ENCODE assay signal across 24 mouse cellular contexts in the genomic region with DNA sequence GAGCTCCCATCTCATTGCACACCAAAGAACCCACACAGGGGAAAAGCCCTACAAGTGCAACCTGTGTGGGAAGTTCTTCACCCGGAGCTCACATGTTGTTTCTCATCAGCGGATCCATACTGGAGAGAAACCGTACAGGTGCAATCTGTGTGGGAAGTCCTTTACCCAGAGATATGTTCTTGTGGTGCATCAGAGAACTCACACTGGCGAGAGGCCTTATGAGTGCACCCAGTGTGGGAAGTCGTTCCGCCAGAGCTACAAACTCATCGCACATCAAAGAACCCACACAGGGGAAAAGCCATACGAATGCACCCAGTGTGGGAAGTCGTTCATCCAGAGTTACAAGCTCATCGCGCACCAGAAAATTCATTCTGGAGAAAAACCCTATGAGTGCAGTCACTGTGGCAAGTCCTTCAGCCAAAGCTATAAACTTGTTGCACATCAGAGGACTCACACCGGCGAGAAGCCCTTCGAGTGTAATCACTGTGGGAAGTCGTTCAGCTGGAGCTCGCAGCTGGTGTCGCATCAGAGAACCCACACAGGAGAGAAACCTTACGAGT. TPM values are rescaled to one million over a fixed set of nuclear protein-coding genes. Genes with fewer than 3 reads are reported as not detected.
DNase-seq lines count a peak whose midpoint lies in the region; ATAC-seq and TF ChIP-seq lines count a peak whose summit lies in the region.
"Had no signal": no experiment of that assay in that cellular context is flagged by ENCODE, and none has a peak within 500 bp of the region (broad histone marks: within the 10 kb centered on the region; RNA-seq: fewer than 3 reads in every experiment).

No protein-coding gene starts in this region.

- no peak overlapping the region for H3K27ac ChIP-seq in intestine, embryonic 14.5 days (ENCODE audit: low read depth)
- no peak overlapping the region for H3K27ac ChIP-seq in intestine, embryonic 16.5 days (ENCODE audit: low read length)
- no peak overlapping the region for H3K27ac ChIP-seq in midbrain, postnatal 0 days (ENCODE audit: low read depth, low read length)
- H3K27ac ChIP-seq: neural tube, embryonic 15.5 days; stomach, embryonic 15.5 days had no signal

- H3K27me3 ChIP-seq in intestine, embryonic 14.5 days (replicated peaks; ENCODE audit: control insufficient read depth, insufficient read depth, low read length), result no peaks in the 10 kb centered on the region
- H3K27me3 ChIP-seq in intestine, embryonic 16.5 days (replicated peaks; ENCODE audit: control insufficient read depth, insufficient read depth, low read length), result no peaks in the 10 kb centered on the region
- no peaks in the 10 kb centered on the region for H3K27me3 ChIP-seq in midbrain, postnatal 0 days (ENCODE audit: insufficient read depth, low read length)
- H3K27me3 ChIP-seq: neural tube, embryonic 15.5 days; stomach, embryonic 15.5 days had no signal

- H3K9ac ChIP-seq in intestine, embryonic 14.5 days (ENCODE audit: low read length), result no peak overlapping the region
- no peak overlapping the region for H3K9ac ChIP-seq in intestine, embryonic 16.5 days (ENCODE audit: low read depth, low read length)
- no peak overlapping the region for H3K9ac ChIP-seq in midbrain, postnatal 0 days (replicated peaks; ENCODE audit: low read length, poor library complexity, severe bottlenecking)
- H3K9ac ChIP-seq: neural tube, embryonic 15.5 days; stomach, embryonic 15.5 days had no signal

- DNase-seq in heart, adult 11 months, result peak; percentile 89
- DNase-seq in heart, postnatal 14 days, result no peak
- DNase-seq in intestine, embryonic 14.5 days (ENCODE audit: low spot score), result peak; percentile 57
- peak; percentile 4 for DNase-seq in thymus, postnatal 0 days (ENCODE audit: low spot score)
- no peak for DNase-seq in thymus, postnatal 36 days
- no peak for DNase-seq in midbrain, postnatal 0 days (ENCODE audit: low spot score)
- DNase-seq: cerebellum, adult 9-10 months; lung, adult 18-20 months; lung, postnatal 36 days; thymus, adult 2 months had no signal

- TF ChIP-seq CTCF in midbrain, postnatal 0 days (IDR thresholded peaks at IDR 0.05), result no peak

- 96% methylated on average over 18 of the region's 18 CpGs for WGBS in intestine, embryonic 14.5 days
- 93% methylated on average over 18 of the region's 18 CpGs for WGBS in intestine, embryonic 16.5 days
- whole genome bisulfite sequencing in midbrain, postnatal 0 days, result 93% methylated on average over 18 of the region's 18 CpGs

- no peak overlapping the region for H3K4me3 ChIP-seq in intestine, embryonic 14.5 days (ENCODE audit: low read depth, low read length)
- H3K4me3 ChIP-seq in intestine, embryonic 16.5 days (ENCODE audit: low read length), result no peak overlapping the region
- 0 out of 2 replicates have a peak overlapping the region, but pooled peaks have one; percentile 1 for H3K4me3 ChIP-seq in midbrain, postnatal 0 days (ENCODE audit: low read depth, low read length)
- H3K4me3 ChIP-seq: neural tube, embryonic 15.5 days; stomach, embryonic 15.5 days had no signal

- H3K4me2 ChIP-seq in intestine, embryonic 14.5 days (ENCODE audit: low read length), result no peak overlapping the region
- no peak overlapping the region for H3K4me2 ChIP-seq in intestine, embryonic 16.5 days (ENCODE audit: low read depth, low read length)
- H3K4me2 ChIP-seq in midbrain, postnatal 0 days (ENCODE audit: low read depth, low read length, poor library complexity, severe bottlenecking), result no peak overlapping the region
- H3K4me2 ChIP-seq: liver, embryonic 11.5 days; neural tube, embryonic 15.5 days; stomach, embryonic 15.5 days had no signal

- peaks cover 84% of the 10 kb centered on the region for H3K36me3 ChIP-seq in intestine, embryonic 14.5 days (ENCODE audit: control insufficient read depth, insufficient read depth, low read length)
- peaks cover 81% of the 10 kb centered on the region for H3K36me3 ChIP-seq in intestine, embryonic 16.5 days (ENCODE audit: control insufficient read depth, insufficient read depth, low read length)
- peaks cover 76% of the 10 kb centered on the region for H3K36me3 ChIP-seq in midbrain, postnatal 0 days (ENCODE audit: insufficient read depth, low read length)

- intact Hi-C loops in heart, postnatal 14 days (cut with DNase I), result no loop called here

- H3K4me1 ChIP-seq in intestine, embryonic 14.5 days (replicated peaks; ENCODE audit: control insufficient read depth, insufficient read depth, low read length), result no peaks in the 10 kb centered on the region
- H3K4me1 ChIP-seq in intestine, embryonic 16.5 days (ENCODE audit: control insufficient read depth, insufficient read depth, low read length), result no peaks in the 10 kb centered on the region
- no peaks in the 10 kb centered on the region for H3K4me1 ChIP-seq in midbrain, postnatal 0 days (ENCODE audit: insufficient read depth, low read length)
- H3K4me1 ChIP-seq: neural tube, embryonic 15.5 days; stomach, embryonic 15.5 days had no signal

- ATAC-seq in intestine, embryonic 14.5 days (replicated peaks; ENCODE audit: low FRiP score, low TSS enrichment, low read depth), result no peak
- no peak for ATAC-seq in intestine, embryonic 16.5 days
- ATAC-seq in midbrain, postnatal 0 days (ENCODE audit: low FRiP score), result 0 out of 2 replicates have a peak, but pooled peaks have one; percentile 20
- ATAC-seq in granulocyte monocyte progenitor cell, adult 5-6 weeks (replicated peaks; ENCODE audit: poor library complexity, severe bottlenecking), result no peak

- H3K9me3 ChIP-seq in intestine, embryonic 14.5 days (ENCODE audit: control insufficient read depth, low read length), result peaks cover 78% of the 10 kb centered on the region
- peaks cover 57% of the 10 kb centered on the region for H3K9me3 ChIP-seq in intestine, embryonic 16.5 days (ENCODE audit: control insufficient read depth, low read length)
- H3K9me3 ChIP-seq in midbrain, postnatal 0 days (ENCODE audit: low read length), result peaks cover 79% of the 10 kb centered on the region

RNA-seq across cellular contexts. Expression of a gene that starts 6.9 kb away (rescaled TPM):
- 1 to 10 TPM; 3.1 to 5.1 TPM for total RNA-seq in heart, postnatal 14 days (2021)
- 5.5 and 7.6 TPM in 2 replicates for polyA plus RNA-seq in intestine, embryonic 14.5 days (2014; fragmentation: Nextera tagmentation; extraction: Ambion mirVana)
- polyA plus RNA-seq in intestine, embryonic 16.5 days (2015; fragmentation: Nextera tagmentation; extraction: Ambion mirVana), result 4.3 and 5.3 TPM in 2 replicates
- 1.3 and 2.2 TPM in 2 replicates for polyA plus RNA-seq in thymus, postnatal 0 days (2015; fragmentation: Nextera tagmentation; extraction: Ambion mirVana)
- 6.9 and 10.0 TPM in 2 replicates for total RNA-seq in midbrain, postnatal 0 days (2014; rRNA removed)
- polyA plus RNA-seq in midbrain, postnatal 0 days (2015; fragmentation: Nextera tagmentation; extraction: Ambion mirVana), result 4.2 and 4.3 TPM in 2 replicates
- total RNA-seq in granulocyte monocyte progenitor cell, adult 5-6 weeks (2014; fragmentation: Nextera tagmentation), result 1.1 and 1.9 TPM in 2 replicates
- total RNA-seq in granulocyte monocyte progenitor cell, adult 5-6 weeks (2017), result 0.22 and 0.57 TPM in 2 replicates

RNA-seq across cellular contexts. Expression of a gene that starts 23.5 kb away (rescaled TPM):
- total RNA-seq in heart, postnatal 14 days (2021), result 10 to 100 TPM; 10.4 to 11.0 TPM
- polyA plus RNA-seq in intestine, embryonic 14.5 days (2014; fragmentation: Nextera tagmentation; extraction: Ambion mirVana), result 20.5 and 26.3 TPM in 2 replicates
- polyA plus RNA-seq in intestine, embryonic 16.5 days (2015; fragmentation: Nextera tagmentation; extraction: Ambion mirVana), result 13.2 and 15.0 TPM in 2 replicates
- polyA plus RNA-seq in thymus, postnatal 0 days (2015; fragmentation: Nextera tagmentation; extraction: Ambion mirVana), result 17.6 and 19.3 TPM in 2 replicates
- 32.7 and 41.2 TPM in 2 replicates for total RNA-seq in midbrain, postnatal 0 days (2014; rRNA removed)
- 24.8 and 25.1 TPM in 2 replicates for polyA plus RNA-seq in midbrain, postnatal 0 days (2015; fragmentation: Nextera tagmentation; extraction: Ambion mirVana)
- 16.5 and 20.9 TPM in 2 replicates for total RNA-seq in granulocyte monocyte progenitor cell, adult 5-6 weeks (2014; fragmentation: Nextera tagmentation)
- total RNA-seq in granulocyte monocyte progenitor cell, adult 5-6 weeks (2017), result 13.9 and 25.8 TPM in 2 replicates

RNA-seq across cellular contexts. Expression of a gene that starts 28.7 kb away (rescaled TPM):
- total RNA-seq in heart, postnatal 14 days (2021), result 1 to 10 TPM; 6.7 to 6.8 TPM
- polyA plus RNA-seq in intestine, embryonic 14.5 days (2014; fragmentation: Nextera tagmentation; extraction: Ambion mirVana), result 16.5 and 19.4 TPM in 2 replicates
- 12.0 and 13.6 TPM in 2 replicates for polyA plus RNA-seq in intestine, embryonic 16.5 days (2015; fragmentation: Nextera tagmentation; extraction: Ambion mirVana)
- polyA plus RNA-seq in thymus, postnatal 0 days (2015; fragmentation: Nextera tagmentation; extraction: Ambion mirVana), result 10.5 and 11.6 TPM in 2 replicates
- 28.0 and 29.9 TPM in 2 replicates for total RNA-seq in midbrain, postnatal 0 days (2014; rRNA removed)
- 20.4 and 22.8 TPM in 2 replicates for polyA plus RNA-seq in midbrain, postnatal 0 days (2015; fragmentation: Nextera tagmentation; extraction: Ambion mirVana)
- 8.6 and 10.4 TPM in 2 replicates for total RNA-seq in granulocyte monocyte progenitor cell, adult 5-6 weeks (2014; fragmentation: Nextera tagmentation)
- total RNA-seq in granulocyte monocyte progenitor cell, adult 5-6 weeks (2017), result 8.9 and 9.6 TPM in 2 replicates

RNA-seq across cellular contexts. Expression of a gene that starts 52.2 kb away (rescaled TPM):
- not detected for total RNA-seq in heart, postnatal 14 days (2021)
- polyA plus RNA-seq in intestine, embryonic 14.5 days (2014; fragmentation: Nextera tagmentation; extraction: Ambion mirVana), result 0.07 TPM in 1 of 2 replicates, not detected in the other
- not detected in 2 replicates for polyA plus RNA-seq in intestine, embryonic 16.5 days (2015; fragmentation: Nextera tagmentation; extraction: Ambion mirVana)
- not detected in 2 replicates for polyA plus RNA-seq in thymus, postnatal 0 days (2015; fragmentation: Nextera tagmentation; extraction: Ambion mirVana)
- total RNA-seq in midbrain, postnatal 0 days (2014; rRNA removed), result not detected in 2 replicates
- polyA plus RNA-seq in midbrain, postnatal 0 days (2015; fragmentation: Nextera tagmentation; extraction: Ambion mirVana), result not detected in 2 replicates
- not detected in 2 replicates for total RNA-seq in granulocyte monocyte progenitor cell, adult 5-6 weeks (2014; fragmentation: Nextera tagmentation)
- total RNA-seq in granulocyte monocyte progenitor cell, adult 5-6 weeks (2017), result not detected in 2 replicates
- total RNA-seq: adrenal gland, adult 18-20 months; gastrocnemius, adult 18-20 months; heart, adult 18-20 months; layer of hippocampus, postnatal 14 days; megakaryocyte-erythroid progenitor cell, adult 5-6 weeks had no signal
- polyA plus RNA-seq: forebrain, embryonic 11.5 days; G1E; kidney, embryonic 16.5 days; limb, embryonic 11.5 days; liver, embryonic 11.5 days; neural tube, embryonic 15.5 days; stomach, embryonic 15.5 days; thymus, adult 2 months had no signal

Comparison
In these comparisons a context has a peak if more than half of its experiments do, and no peak if none do; other contexts are left out.
1. DNase-seq: peak in heart, adult 11 months (single experiment), intestine, embryonic 14.5 days (single experiment) and thymus, postnatal 0 days (single experiment); none in heart, postnatal 14 days (0 of 2), thymus, postnatal 36 days (0 of 2) and midbrain, postnatal 0 days (single experiment).